Mouse (Mus musculus) retina, adult 2 months (tissue): ENCODE data around the gene Mafg.
"Not testable (repeated sequence)": the region's sequence is repeated elsewhere in the genome, so short reads cannot be mapped to it uniquely, and the experiment has no call there.

Experiments used
- DNase-seq: peaks from one replicate; pipeline ENCODE4 v3.0.0-alpha.2; 2012; ENCODE audit warnings: low read depth, low spot score

Mafg gene

GRCm38 (mm10) chr11:120598283-120598989 lies 35.0 kb downstream of the Mafg start, which contains the start of the genes Alyref and Anapc11:
Gene Alyref, minus strand, starts transcription at chr11:120598365.
Gene Anapc11, plus strand, starts transcription at chr11:120598421.
- DNase-seq, result peak; percentile 83

GRCm38 (mm10) chr11:120597240-120598235 lies 35.9 kb downstream of the Mafg start:
- DNase-seq, result no peak

GRCm38 (mm10) chr11:120588531-120588930 lies 44.9 kb downstream of the Mafg start:
- no peak for DNase-seq

- DNase-seq, result no peak
Observed at GRCm38 (mm10) chr11:120583937-120584336, 49.5 kb downstream of the Mafg start.

GRCm38 (mm10) chr11:120582982-120583293 lies 50.5 kb downstream of the Mafg start:
- not testable (repeated sequence) for DNase-seq

- no peak for DNase-seq
Observed at GRCm38 (mm10) chr11:120582268-120582981, 51.0 kb downstream of the Mafg start.

- DNase-seq, result peak; percentile 74
Observed at GRCm38 (mm10) chr11:120581490-120582267, 51.7 kb downstream of the Mafg start, which contains the start of gene Arhgdia. Gene Arhgdia, minus strand, starts transcription at chr11:120581624.

DNA sequence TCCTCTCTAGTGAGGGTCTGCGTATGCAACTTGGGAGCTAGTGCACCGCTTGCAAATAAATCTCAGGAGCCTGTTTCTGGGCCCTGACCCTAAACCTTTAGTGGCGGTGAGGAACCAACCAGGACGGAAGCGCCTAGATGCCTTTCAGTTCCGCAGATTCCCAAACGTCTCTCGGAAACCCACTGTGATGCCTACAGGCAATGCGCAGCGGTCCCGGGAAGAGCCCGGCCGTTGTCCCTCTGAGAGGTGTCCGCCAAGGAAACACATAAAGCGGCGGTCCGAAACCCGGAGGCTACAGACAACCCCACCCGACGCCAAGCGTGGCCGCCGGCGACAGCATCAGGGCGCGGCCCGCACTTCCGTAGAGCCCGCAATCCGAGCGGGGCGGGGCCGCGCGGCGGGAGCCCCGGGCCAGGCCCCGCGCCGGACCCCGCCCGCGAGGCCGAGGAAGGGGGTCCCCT lies 52.5 kb downstream of the Mafg start:
- no peak for DNase-seq

DNA sequence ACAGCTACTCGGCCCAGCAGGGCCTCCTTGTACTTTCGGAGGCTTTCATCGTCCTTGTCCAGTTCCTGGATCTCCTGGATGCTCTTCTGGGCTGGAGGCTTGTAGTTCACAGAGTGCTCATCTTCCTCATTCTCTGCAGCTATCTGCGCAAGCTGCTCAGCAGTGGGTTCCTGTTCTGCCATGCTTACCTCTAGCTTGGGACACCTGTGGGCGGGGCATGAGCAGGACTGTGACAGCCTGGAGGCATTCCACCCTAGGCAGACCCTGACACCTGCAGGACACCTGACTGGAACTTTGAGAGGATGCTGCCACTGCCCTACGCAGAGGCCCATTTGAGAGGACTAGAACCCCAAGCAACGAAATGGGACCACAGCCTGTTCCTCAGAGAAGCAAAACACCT lies 53.2 kb downstream of the Mafg start:
- no peak for DNase-seq

- DNase-seq, result no peak
Observed at GRCm38 (mm10) chr11:120579316-120580107, 53.9 kb downstream of the Mafg start.

DNA sequence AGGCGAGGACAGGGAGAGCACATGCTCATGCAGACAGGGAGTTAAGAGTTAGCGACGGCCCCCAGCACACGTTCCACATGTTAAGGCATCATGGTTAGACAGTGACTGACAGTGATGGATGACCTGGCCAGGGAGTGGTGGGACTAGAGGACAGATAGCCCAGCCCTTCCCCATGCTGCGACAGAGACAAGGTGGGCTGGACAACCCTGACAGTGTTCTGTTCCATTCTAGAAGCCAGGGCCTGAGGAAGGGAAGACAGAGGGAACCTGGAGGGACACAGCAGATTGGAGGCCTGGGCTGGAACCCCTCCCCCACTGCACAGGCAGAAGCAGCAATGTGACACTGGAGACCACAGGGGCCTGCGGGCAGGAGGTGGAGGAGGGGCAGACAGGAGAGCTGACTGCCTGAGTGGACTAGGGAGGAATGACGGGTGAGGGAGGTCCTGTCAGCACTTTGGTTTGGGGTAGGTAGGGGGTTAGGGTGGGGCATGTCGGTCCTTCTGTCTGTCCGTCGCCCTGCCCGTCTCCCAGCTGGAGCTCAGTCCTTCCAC lies 54.6 kb downstream of the Mafg start:
- DNase-seq, result no peak

GRCm38 (mm10) chr11:120578024-120578693 lies 55.2 kb downstream of the Mafg start:
- DNase-seq, result no peak

DNA sequence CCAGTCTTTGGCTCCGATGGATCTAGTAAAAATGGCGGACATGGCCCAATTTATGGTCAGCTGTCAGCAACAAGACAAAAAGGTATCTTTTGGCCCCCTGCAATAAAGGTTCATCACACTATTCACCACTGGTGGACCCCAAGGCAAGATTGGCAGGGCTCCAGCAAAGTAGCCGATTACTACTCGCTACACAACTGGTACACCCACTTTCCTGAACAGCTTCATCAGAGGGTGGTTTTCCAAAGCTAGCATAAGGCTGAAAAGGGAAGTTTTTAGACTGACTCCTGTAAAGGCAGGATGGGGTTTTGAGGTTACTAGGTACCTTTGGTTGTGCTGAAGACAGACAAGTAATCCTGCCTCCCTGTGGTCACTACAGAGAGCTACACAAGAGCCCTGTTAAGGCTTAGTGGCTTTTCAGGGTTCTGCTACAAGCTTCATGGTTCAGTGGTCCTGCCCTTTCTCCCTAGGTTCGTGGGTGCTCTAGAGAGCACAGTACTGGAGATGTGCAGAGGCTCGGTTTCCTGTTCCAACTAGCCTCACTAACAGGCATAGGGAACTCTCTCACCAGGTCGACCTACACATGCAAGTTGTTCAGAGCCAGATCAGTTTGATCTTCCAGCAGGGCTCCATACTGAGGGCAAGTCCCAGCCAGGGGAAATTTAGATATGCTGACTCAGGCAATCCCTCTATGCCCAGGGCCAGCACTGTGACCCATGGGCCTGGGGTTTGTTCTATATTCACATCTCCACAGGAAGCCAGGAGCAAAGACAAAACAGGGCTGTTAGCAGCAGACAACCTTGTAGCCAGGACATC lies 56.0 kb downstream of the Mafg start:
- no peak for DNase-seq

GRCm38 (mm10) chr11:120576365-120576981 lies 56.9 kb downstream of the Mafg start:
- no peak for DNase-seq

DNA sequence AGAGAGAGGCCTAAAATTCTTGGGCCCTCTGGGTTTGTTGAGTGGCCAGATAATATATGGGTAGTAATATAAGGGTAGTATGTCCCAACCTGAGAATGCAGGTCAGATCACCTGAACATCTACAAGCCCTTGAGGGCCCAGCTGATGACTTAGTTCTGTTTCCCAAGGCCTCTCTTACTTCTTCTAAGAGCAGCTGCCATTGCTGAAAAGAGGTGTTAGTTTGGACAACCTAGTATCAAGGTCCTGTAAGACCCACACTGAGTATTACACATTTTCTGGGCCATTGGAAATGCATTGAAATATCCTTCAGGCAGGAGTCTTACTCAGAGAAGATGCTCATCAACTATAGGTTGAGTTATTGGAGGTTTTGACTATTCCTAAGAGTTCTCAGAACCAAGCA lies 57.5 kb downstream of the Mafg start:
- DNase-seq, result no peak
